Mouse (Mus musculus) thymus, adult 2 months (tissue): ENCODE results near the gene Slc2a2. TPM values are rescaled to one million over a fixed set of nuclear protein-coding genes. Genes with fewer than 3 reads are reported as not detected.

Source experiments
- DNase-seq: peaks from one replicate; pipeline ENCODE4 v3.0.0; 2021
- H3K27ac ChIP-seq: fragments of 200-500 bp; 2 replicates; pipeline ENCODE4 v1.5.1; 2012; ENCODE audit warnings: low read length, control low read depth; ENCODE audit not compliant: control insufficient read depth, insufficient read depth
- H3K27me3 ChIP-seq: fragments of 200-500 bp; 2 replicates; pipeline ENCODE4 v1.6.1; 2012; ENCODE audit warnings: mild to moderate bottlenecking, low read length, moderate library complexity, mixed read lengths; ENCODE audit not compliant: control insufficient read depth, insufficient read depth
- H3K36me3 ChIP-seq: fragments of 200-500 bp; 2 replicates; pipeline ENCODE4 v1.6.1; 2012; ENCODE audit warnings: mild to moderate bottlenecking, low read length, moderate library complexity; ENCODE audit not compliant: control insufficient read depth, insufficient read depth
- H3K4me1 ChIP-seq: fragments of 200-500 bp; replicated peaks from 2 replicates; pipeline ENCODE4 v1.6.1; 2012; ENCODE audit warnings: low read length; ENCODE audit not compliant: control insufficient read depth, insufficient read depth
- H3K4me3 ChIP-seq: fragments of 200-500 bp; 2 replicates; pipeline ENCODE4 v1.5.1; 2012; ENCODE audit warnings: mild to moderate bottlenecking, low read length, control low read depth, moderate library complexity; ENCODE audit not compliant: control insufficient read depth, insufficient read depth
- CTCF ChIP-seq: fragments of 200-500 bp; IDR thresholded peaks from 2 replicates; pipeline ENCODE4 v1.5.1; 2012; ENCODE audit warnings: mild to moderate bottlenecking, control low read depth, low read length, moderate library complexity, borderline replicate concordance; ENCODE audit not compliant: control insufficient read depth, poor library complexity, insufficient read depth; ENCODE audit errors: extremely low read depth
- POLR2A ChIP-seq: fragments of 200-500 bp; IDR thresholded peaks from 2 replicates; pipeline ENCODE4 v1.6.1; 2012; ENCODE audit warnings: mild to moderate bottlenecking, low read length, control low read depth, moderate library complexity; ENCODE audit not compliant: control insufficient read depth, poor library complexity, insufficient read depth; ENCODE audit errors: extremely low read depth
- WGBS: fragments of 180-500 bp; shearing (Covaris S2); methylation state at CpG from one replicate; pipeline ENCODE4 v1.1.7; 2018; 5-methylcytosine and 5-hydroxymethylcytosine counted together
- polyA plus RNA-seq: library from polyadenylated mRNA; depleted of rRNA; stranded (reverse); fragments of >200 nt; gene quantifications from 2 replicates; pipeline ENCODE4 v1.2.3, GENCODE M21; 2012; rRNA removed

The Slc2a2 gene
- polyA plus RNA-seq, 1 experiment, result 0.08 TPM

DNA sequence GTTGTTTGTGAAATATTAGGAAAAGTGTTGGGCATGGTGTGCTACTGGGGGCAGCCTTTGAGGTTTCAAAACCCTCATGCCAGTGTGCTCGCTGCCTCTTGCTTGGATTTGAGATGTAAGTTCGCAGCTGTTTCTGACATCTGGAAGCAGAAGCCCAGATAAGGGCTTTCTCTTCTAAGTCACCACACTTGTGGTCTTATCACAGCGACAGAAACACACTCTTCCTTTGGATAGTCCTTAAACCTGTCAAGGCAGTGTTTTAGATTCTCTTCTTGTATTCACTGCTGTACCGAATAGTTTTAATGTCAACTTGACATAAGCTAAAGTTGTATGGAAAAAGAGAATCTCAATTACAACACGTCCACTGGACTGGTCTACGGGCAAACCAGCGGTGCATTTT, 77.7 kb downstream of the Slc2a2 start:
- Histone ChIP-seq H3K36me3 (no peaks in the 10 kb centered on the region), H3K4me1 (no peaks in the 10 kb centered on the region), H3K27me3 (no peaks in the 10 kb centered on the region), H3K27ac (no peak overlapping the region), H3K4me3 (no peak overlapping the region)
- 84% methylated on average over 7 of the region's 7 CpGs for WGBS
- TF ChIP-seq CTCF, result no peak
- no peak for TF ChIP-seq POLR2A
- DNase-seq, result no peak

DNA sequence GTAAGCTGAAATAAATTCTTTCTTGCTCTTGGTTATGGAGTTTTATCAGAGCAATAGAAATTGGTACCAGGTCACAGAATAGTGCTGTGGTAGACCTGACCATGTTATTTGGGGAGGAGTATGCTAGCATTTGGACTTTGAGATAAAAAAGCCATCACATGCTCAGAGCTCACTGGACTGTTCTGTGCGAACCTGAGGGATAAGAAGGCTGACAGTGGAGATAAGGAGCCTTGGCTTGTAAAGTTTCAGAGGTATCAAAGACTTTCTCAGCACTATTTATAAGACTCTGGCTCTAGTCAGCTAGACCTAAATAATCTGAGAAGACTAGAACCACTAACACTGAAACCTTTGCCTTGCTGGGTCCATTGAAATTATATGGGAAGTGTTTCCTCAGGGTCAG, 78.3 kb downstream of the Slc2a2 start:
- H3K4me3 ChIP-seq, result no peak overlapping the region
- no peaks in the 10 kb centered on the region for H3K27me3 ChIP-seq
- no peak for DNase-seq
- no peak overlapping the region for H3K27ac ChIP-seq
- TF ChIP-seq CTCF, result no peak
- no peak for TF ChIP-seq POLR2A
- H3K4me1 ChIP-seq, result peaks cover 5% of the 10 kb centered on the region
- 81% methylated on average over 1 of the region's 1 CpGs for WGBS
- no peaks in the 10 kb centered on the region for H3K36me3 ChIP-seq

- H3K4me3 ChIP-seq, result no peak overlapping the region
- H3K27me3 ChIP-seq, result no peaks in the 10 kb centered on the region
- H3K4me1 ChIP-seq, result peaks cover 7% of the 10 kb centered on the region
- WGBS, result 100% methylated on average over 1 of the region's 1 CpGs
- no peak overlapping the region for H3K27ac ChIP-seq
- DNase-seq, result no peak
- no peaks in the 10 kb centered on the region for H3K36me3 ChIP-seq
- no peak for TF ChIP-seq POLR2A
These were observed 78.8 kb downstream of the Slc2a2 start for GRCm38 (mm10) chr3:28776491-28776890.

GRCm38 (mm10) chr3:28780511-28780910, 82.8 kb downstream of the Slc2a2 start:
- Histone ChIP-seq H3K4me1 (peaks cover 13% of the 10 kb centered on the region), H3K27ac (no peak overlapping the region), H3K27me3 (no peaks in the 10 kb centered on the region), H3K36me3 (no peaks in the 10 kb centered on the region), H3K4me3 (no peak overlapping the region)
- 75% methylated on average over 9 of the region's 9 CpGs for WGBS
- TF ChIP-seq POLR2A (no peak), CTCF (no peak)
- DNase-seq, result no peak

Other genes starting within 250 kb of the Slc2a2 start
- 1.7 and 1.9 TPM in 2 replicates for gene Eif5a2, start 83.4 kb downstream of the Slc2a2 start, polyA plus RNA-seq
- gene Rpl22l1, start 107.5 kb downstream of the Slc2a2 start, polyA plus RNA-seq, result 7.0 and 12.4 TPM in 2 replicates
- gene Gm1527, start 194.7 kb downstream of the Slc2a2 start, polyA plus RNA-seq, result not detected in 2 replicates